Mouse (Mus musculus) kidney, postnatal 0 days (tissue): Measurements from ENCODE around the gene Pibf1. TPM values are rescaled to one million over a fixed set of nuclear protein-coding genes. Genes with fewer than 3 reads are reported as not detected.

Experiments
- ATAC-seq: fragments of 200-750 bp; cut with Nextera tagmentation; replicated peaks from 2 replicates; pipeline ENCODE4 v1.8.0; 2017; ENCODE audit warnings: low read depth, moderate number of reproducible peaks, moderate TSS enrichment, moderate library complexity; ENCODE audit not compliant: low FRiP score
- DNase-seq: peaks from one replicate; pipeline ENCODE4 v3.0.0-alpha.2; 2016; ENCODE audit warnings: low spot score
- H3K27ac ChIP-seq: fragments of 300-500 bp; sonication (generic); 2 replicates; pipeline ENCODE4 v1.5.1; 2014; ENCODE audit warnings: mild to moderate bottlenecking
- H3K27me3 ChIP-seq: fragments of 300-500 bp; sonication (generic); 2 replicates; pipeline ENCODE4 v1.6.1; 2014; ENCODE audit warnings: low read length, mixed read lengths; ENCODE audit not compliant: insufficient read depth
- H3K36me3 ChIP-seq: fragments of 300-500 bp; sonication (generic); 2 replicates; pipeline ENCODE4 v1.6.1; 2014; ENCODE audit warnings: low read length, mixed read lengths; ENCODE audit not compliant: insufficient read depth
- H3K4me1 ChIP-seq: fragments of 300-500 bp; sonication (generic); replicated peaks from 2 replicates; pipeline ENCODE4 v1.6.1; 2014; ENCODE audit warnings: antibody characterized with exemption, low read length, mixed read lengths; ENCODE audit not compliant: insufficient read depth
- H3K4me2 ChIP-seq: fragments of 300-500 bp; sonication (generic); 2 replicates; pipeline ENCODE4 v1.6.1; 2014; ENCODE audit warnings: mild to moderate bottlenecking, low read length, moderate library complexity, mixed read lengths
- H3K4me3 ChIP-seq: fragments of 300-500 bp; sonication (generic); replicated peaks from 2 replicates; pipeline ENCODE4 v1.5.1; 2014; ENCODE audit warnings: low read depth, low read length
- H3K9ac ChIP-seq: fragments of 300-500 bp; sonication (generic); 2 replicates; pipeline ENCODE4 v1.6.1; 2014; ENCODE audit warnings: low read depth, low read length
- H3K9me3 ChIP-seq: fragments of 300-500 bp; sonication (generic); replicated peaks from 2 replicates; pipeline ENCODE4 v1.6.1; 2016; ENCODE audit warnings: low read length, inconsistent platforms, mixed read lengths
- CTCF ChIP-seq: IDR thresholded peaks from 2 replicates; pipeline ENCODE4 v1.5.1; 2016; ENCODE audit warnings: antibody characterized with exemption, low read depth, mild to moderate bottlenecking, moderate library complexity
- whole genome bisulfite sequencing: fragments of 180-500 bp; shearing (Covaris S2); extraction: QIAGEN DNeasy Blood & Tissue Kit; methylation state at CpG from one replicate; pipeline ENCODE4 v1.1.7; 2014; 5-methylcytosine and 5-hydroxymethylcytosine counted together
- polyA plus RNA-seq: library from polyadenylated mRNA; unstranded; fragments of >200 nt; fragmentation: Nextera tagmentation; extraction: Ambion mirVana; gene quantifications from 2 replicates; pipeline ENCODE4 v1.2.1, GENCODE M21; 2015

Pibf1 gene
- polyA plus RNA-seq, 1 experiment from 2014 or later: 12.7 TPM

DNA sequence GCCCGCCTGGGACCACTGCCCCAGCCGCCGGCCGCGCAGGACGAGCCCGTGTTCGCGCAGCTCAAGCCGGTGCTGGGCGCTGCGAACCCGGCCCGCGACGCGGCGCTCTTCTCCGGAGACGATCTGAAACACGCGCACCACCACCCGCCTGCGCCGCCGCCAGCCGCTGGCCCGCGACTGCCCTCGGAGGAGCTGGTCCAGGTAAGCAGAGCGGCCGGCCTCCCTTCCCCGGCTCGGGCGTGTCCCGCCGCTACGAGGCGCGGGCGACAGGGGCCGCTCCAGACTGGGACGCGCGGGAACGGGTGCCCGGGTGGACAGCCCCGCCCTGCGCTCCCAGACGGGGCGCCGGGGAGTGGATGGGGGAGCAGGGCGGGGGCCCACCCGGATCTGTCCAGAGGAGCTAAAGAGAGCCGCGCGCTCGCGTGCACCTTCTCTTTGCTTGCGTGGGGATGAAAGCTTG is 199.8 kb downstream of the Pibf1 start:
- Histone ChIP-seq H3K4me3 (peak overlapping the region; percentile 65), H3K27me3 (peaks cover 3% of the 10 kb centered on the region; the same call in 1 of the 2 replicates), H3K4me1 (no peaks in the 10 kb centered on the region), H3K27ac (peak overlapping the region; percentile 19; the same call in 1 of the 2 replicates), H3K36me3 (no peaks in the 10 kb centered on the region), H3K9me3 (no peaks in the 10 kb centered on the region), H3K4me2 (peak overlapping the region; percentile 90), H3K9ac (peak overlapping the region; percentile 57)
- peak; percentile 41 for DNase-seq
- WGBS: under 1% methylated on average over 48 of the region's 60 CpGs
- TF ChIP-seq CTCF: peak; percentile 16; the same call in 1 of the 2 replicates
- peak; percentile 70 for ATAC-seq

DNA sequence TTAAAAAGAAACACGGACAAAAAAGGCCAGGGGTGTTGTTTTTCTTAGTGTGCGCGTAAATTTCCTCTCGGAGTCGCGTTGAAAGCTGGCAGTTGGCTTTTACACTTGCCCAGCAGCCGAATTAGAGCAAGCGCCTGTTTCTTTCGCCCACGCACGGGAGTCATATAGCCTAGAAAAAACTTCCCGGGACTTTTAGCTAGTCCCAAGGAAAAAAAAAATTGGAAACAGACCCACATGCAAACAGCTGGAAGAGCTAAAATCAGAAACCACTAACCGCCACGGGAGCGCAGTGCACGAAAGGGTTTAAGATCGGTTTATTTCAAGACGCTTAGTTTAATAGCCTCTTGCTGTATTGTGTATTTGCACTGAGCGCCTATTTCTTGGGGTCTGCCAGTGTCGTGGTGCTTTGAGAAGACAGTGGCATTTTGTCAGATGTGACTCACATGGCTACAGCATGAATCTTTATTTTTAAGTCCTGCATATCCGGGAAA is 200.5 kb downstream of the Pibf1 start:
- WGBS: 1% methylated on average over 21 of the region's 21 CpGs
- no peak for TF ChIP-seq CTCF
- ATAC-seq (no peak), DNase-seq (peak; percentile 78)
- H3K9ac ChIP-seq: peak overlapping the region; percentile 57; the same call in 1 of the 2 replicates
- no peaks in the 10 kb centered on the region for H3K36me3 ChIP-seq
- H3K9me3 ChIP-seq: no peaks in the 10 kb centered on the region
- H3K4me3 ChIP-seq: peak overlapping the region; percentile 65
- H3K27me3 ChIP-seq: peaks cover 3% of the 10 kb centered on the region; the same call in 1 of the 2 replicates
- no peak overlapping the region for H3K27ac ChIP-seq
- H3K4me2 ChIP-seq: peak overlapping the region; percentile 90
- no peaks in the 10 kb centered on the region for H3K4me1 ChIP-seq

DNA sequence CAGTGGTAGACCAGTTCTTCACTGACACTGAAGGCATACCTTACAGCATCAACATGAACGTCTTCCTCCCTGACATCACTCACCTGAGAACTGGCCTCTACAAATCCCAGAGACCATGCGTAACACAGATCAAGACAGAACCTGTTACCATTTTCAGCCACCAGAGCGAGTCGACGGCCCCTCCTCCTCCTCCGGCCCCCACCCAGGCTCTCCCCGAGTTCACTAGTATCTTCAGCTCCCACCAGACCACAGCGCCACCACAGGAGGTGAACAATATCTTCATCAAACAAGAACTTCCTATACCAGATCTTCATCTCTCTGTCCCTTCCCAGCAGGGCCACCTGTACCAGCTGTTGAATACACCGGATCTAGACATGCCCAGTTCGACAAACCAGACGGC is 202.2 kb downstream of the Pibf1 start:
- no peak overlapping the region for H3K9ac ChIP-seq
- H3K36me3 ChIP-seq: no peaks in the 10 kb centered on the region
- WGBS: 72% methylated on average over 11 of the region's 11 CpGs
- H3K9me3 ChIP-seq: no peaks in the 10 kb centered on the region
- no peaks in the 10 kb centered on the region for H3K4me1 ChIP-seq
- H3K27me3 ChIP-seq: peaks cover 3% of the 10 kb centered on the region; the same call in 1 of the 2 replicates
- H3K4me3 ChIP-seq: no peak overlapping the region
- DNase-seq (no peak), ATAC-seq (no peak)
- no peak overlapping the region for H3K4me2 ChIP-seq
- no peak for TF ChIP-seq CTCF
- H3K27ac ChIP-seq: no peak overlapping the region

Other genes with a start within 250 kb of the Pibf1 start
- gene Rpl36a-ps1, start 105.1 kb upstream of the Pibf1 start, polyA plus RNA-seq: 4.4 and 4.8 TPM in 2 replicates
- gene Mzt1, start 53.3 kb upstream of the Pibf1 start, polyA plus RNA-seq: 89.9 and 94.8 TPM in 2 replicates
- gene Bora, start 53.2 kb upstream of the Pibf1 start, polyA plus RNA-seq: 26.4 and 28.8 TPM in 2 replicates
- 18.6 and 20.2 TPM in 2 replicates for gene Dis3, start 346 bp downstream of the Pibf1 start, polyA plus RNA-seq
- gene Klf5, start 199.3 kb downstream of the Pibf1 start, polyA plus RNA-seq: 8.6 and 10.0 TPM in 2 replicates